Mouse (Mus musculus): ENCODE results near the gene Arhgef28.

- TF ChIP-seq CTCF (IDR thresholded peaks at IDR 0.05; ENCODE audit: borderline replicate concordance, insufficient read depth, low read length), result no peak
- TF ChIP-seq POLR2A (IDR thresholded peaks at IDR 0.05; ENCODE audit: low read depth, low read length), result no peak
Observed at GRCm38 (mm10) chr13:97946422-97946821, 259.8 kb downstream of the Arhgef28 start.
